Mouse (Mus musculus): ENCODE results near the gene Mlx.

GRCm38 (mm10) chr11:101089931-101090330, 2.9 kb downstream of the Mlx start:
- TF ChIP-seq CTCF (IDR thresholded peaks at IDR 0.05; ENCODE audit: low read depth, low read length) (no peak), TAL1 (conservative IDR thresholded peaks at IDR 0.05; ENCODE audit: low read depth, low read length) (no peak), POLR2AphosphoS5 (IDR thresholded peaks at IDR 0.05; ENCODE audit: insufficient replicate concordance, low read depth, low read length) (no peak), GATA2 (IDR thresholded peaks at IDR 0.05; ENCODE audit: borderline replicate concordance, low read depth, low read length) (no peak)
